Mouse (Mus musculus) gonadal fat pad, adult 2 months (tissue): ENCODE measurements around the gene Bckdha. TPM values are rescaled to one million over a fixed set of nuclear protein-coding genes. Genes with fewer than 3 reads are reported as not detected.

Experiments
- DNase-seq: peaks from one replicate; pipeline ENCODE4 v3.0.0-alpha.2; 2012; ENCODE audit warnings: low read depth
- polyA plus RNA-seq: library from polyadenylated mRNA; depleted of rRNA; stranded (reverse); fragments of >200 nt; gene quantifications from 2 replicates; pipeline ENCODE4 v1.2.3, GENCODE M21; 2012

The Bckdha gene
- polyA plus RNA-seq, 1 experiment = 232 TPM

DNA sequence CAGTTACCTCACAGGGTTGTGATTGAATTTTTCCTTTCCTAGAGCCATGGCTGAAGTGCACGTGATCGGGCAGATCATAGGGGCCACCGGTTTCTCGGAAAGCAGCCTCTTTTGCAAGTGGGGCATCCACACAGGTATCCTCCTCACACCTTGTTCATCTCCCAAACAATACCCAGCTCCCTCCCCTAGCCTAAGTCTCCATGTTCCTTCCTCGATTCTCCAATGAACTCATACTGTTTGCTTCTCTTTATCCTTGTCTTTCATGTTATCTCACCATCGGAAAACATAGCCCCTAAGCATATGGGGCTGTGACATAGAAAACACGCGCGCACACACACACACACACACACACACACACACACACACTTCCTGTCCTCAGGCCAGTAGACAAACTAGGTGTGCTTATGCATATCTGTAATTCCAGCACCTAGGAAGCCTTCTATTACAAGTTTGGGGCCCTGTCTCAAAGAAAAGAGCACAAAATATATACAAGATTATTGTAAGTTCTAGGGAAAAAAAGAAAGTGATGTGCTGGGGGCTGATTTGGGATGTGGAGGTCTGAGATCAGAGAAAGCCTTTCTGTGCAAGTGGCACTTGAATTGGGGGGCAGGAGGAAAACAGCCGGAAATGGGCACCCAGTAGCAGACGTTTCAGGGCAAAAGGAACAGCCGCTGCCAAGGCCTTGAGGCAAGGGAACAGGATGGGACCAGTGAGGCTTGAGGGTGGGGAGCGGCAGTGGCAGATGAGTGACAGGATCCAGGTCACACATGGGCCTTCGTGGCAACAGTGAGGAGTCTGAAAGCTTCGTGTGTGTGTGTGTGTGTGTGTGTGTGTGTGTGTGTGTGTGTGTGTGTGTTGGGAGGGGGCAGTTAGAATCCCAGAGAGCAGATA is 22.8 kb upstream of the Bckdha start:
- DNase-seq = no peak

DNA sequence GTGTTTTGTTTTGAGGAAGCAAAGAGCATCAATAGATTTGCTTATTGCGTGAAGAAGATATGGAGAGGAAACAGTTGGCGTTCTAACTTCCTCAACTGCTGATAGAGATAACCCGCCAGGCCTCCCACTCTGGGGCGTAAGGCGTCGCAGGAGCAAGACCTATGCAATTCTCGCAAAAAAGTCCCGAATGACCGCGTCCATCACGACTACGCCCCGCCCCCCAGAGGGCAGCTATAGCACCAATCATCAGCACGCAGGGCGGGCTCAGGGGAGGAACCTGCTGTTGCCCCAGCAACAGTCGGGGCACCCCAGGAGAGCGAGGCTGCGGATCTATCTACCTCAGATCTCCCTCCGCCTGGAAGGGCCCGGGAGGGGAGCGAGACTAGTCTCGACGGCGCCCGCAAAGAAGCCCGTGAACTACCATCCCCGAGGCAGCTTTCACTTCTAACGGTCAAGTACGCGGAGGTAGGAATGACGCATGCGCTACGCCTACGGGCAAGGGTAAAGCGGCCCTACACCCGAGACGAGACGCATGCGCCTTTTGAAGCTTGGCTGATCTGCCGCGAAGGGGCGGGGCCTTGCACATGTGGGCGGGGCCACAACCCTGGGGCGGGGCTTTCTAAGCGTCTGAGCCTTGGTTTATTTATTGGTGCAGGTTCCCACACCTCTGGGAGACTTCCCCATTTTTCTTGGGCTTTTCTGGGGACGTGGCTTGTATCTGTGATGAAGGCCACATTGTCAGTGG is 21.9 kb upstream of the Bckdha start, which contains the start of gene B9d2:
Gene B9d2, plus strand, starts transcription at position 267 of the 745 bp plus-strand sequence.
- DNase-seq = no peak

DNA sequence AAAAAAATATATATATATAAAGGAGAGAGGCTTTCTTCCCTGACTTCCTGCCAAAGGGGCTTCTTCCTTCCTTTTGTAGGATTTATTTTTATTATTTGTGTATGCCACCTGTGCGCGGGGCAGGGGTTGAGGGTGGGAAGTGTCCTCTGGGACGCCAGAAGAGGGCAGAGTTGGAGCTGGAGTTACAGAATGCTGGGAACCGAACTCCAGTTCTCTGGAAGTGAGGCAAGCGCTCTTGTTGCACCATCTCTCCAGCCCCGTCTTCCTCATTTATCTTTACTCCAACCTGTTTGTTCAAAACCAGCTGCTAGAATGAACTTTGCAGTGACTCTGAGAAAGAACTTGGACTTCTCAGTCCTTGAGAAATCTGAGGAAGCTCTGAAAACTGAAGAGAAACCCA is 21.2 kb upstream of the Bckdha start:
- DNase-seq = no peak

DNA sequence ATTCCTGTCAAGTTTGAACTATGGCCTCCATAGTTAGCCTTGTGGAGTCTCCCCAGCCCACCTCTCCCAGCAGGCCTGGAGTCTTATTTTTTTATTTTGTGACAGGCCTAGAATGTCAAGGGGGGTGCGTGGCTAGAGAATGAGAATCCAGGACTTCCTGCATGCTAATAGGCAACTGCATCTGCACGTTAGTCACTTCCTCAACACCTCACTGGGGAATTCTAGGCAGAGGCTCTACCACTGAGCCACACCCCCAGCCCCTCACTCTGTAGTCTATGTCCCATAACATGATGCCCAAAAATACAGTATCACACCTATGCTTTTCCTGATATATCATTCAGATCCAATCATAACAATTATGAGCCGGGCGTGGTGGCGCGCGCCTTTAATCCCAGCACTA is 18.2 kb upstream of the Bckdha start:
- DNase-seq = no peak

DNA sequence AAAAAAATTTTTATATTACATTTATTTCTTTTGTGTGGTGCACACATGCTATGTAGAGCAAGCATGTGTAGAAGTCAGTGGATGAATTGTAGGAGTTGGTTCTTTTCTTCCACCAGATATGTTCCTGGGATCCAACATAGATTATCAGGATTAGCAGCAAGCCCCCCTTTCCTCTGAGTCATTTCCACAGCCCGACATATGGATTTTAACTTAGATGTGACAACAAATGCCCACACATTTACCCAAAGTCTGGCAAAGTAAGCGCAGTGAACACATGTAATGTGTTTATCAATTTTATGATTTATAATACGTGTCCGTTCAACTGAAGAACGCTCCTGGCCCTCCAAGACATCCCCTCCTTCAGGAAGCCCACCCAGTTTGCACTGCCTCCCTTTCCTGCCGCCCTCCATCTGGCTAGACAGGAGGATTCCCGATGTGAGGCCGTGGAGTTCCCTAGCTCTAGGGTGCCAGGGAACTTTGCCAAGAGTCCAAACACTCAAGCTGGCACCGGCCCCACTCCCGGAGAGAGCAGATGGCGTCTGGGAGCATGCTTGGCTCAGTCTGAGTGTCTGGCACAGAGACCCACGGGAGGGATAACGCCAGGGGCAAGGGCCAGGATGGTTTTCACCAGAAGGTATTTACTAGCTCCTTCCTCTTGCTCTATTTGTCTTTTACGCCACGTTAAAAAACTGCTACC is 17.5 kb upstream of the Bckdha start:
- no peak for DNase-seq

DNA sequence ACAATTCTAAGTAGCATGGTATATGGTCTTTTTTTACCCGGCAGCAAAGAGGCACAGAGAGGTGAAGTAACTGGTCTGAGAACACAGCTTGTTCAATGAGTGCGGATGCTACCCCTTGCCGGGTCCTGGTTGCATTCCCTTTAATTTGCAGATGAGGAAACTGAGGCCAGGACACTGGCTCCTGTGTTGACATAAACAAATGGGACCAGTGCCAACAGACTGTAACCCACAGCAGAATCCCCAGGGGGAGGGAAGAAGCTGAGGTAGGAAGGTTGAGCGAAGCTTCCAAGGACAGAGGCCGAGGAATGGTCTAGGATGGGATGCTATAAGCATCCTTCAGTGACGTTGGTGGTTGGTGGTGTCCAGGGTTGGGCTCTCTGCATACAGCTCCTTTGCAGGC is 16.6 kb upstream of the Bckdha start:
- DNase-seq = no peak

DNA sequence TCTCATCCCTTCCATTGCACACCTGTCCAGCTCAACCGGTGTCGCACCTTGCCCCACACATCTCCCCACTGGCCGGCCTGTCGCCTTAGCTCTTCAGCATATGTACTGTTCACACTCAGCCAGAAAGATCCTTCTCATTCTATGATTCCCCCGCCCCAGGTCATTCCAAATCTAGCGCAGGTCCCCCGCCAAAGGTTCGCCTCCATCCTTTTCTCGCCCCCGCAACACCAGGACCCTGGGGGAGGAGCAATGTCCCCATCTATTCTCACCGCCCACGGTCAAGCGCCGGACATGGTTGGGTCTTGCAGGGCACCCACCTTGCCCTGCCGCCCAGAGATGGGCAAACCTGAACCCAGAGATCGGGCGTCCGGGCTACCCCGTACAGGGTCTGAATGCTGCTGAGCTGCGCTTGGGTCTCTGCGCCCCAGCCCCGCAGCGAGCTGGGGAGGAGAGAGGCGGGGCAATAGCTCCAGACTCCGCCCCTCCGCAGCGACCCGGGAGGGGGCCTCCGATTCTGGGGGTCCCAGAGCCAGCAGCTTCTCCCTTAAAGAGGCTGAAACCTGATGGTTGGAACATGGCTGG is 16.0 kb upstream of the Bckdha start, which contains the start of gene Tmem91:
Gene Tmem91, minus strand, starts transcription at position 448 of the 582 bp plus-strand sequence.
- no peak for DNase-seq

DNA sequence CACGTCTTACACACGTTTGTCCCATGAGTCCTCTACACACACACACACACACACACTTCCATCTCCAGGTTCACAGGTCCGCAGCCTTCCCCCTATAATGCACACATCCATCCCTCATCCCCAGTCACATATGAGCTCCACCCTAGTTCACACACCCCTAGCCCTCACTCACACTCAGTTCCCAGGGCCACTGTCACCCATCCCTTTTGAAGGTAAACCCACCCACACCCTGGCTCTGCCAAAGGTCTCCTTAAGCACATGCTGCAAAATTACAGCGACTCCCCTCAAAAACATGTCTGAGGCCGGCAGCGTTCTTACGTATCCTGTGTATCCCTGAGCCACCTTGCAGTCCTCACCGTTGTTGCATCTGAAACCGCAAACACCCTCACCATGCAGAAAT is 15.5 kb upstream of the Bckdha start:
- DNase-seq = no peak

DNA sequence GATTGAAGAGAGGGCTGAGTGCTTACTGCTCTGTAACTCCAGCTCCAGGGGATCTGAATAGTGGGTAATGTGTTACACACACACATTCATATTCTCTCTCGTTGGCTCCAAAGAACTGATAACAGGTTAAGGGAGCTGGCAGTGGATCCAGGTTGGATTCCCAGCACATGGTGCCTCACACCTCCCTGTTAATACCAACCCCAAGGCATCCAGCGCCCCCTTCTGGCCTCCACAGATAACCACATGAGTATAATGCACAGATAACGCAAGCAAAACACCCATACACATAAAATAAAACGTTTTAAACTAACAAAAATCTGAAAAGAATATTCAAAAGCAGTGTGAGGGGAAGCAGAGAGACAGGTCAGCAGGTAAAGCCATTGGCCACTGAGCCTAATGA is 13.7 kb upstream of the Bckdha start:
- DNase-seq = no peak

DNA sequence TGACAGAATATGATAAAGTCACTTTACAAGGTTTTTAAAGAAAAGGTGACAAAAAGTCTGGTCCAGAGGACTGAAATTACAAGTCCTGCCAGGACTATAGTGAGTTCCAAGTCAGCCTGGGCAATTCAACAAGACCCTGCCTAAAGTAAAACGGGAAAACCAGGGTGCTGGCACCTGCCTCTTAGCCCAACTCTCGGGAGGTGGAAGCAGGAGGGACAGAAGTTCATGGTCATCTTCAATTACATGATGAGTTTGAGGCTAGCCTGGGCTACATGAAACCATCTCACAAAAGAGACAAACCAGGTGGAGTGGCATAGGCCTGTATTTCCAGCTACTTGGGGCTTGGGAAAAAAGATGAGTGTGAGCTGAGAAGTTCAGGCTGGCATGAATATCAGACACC is 12.9 kb upstream of the Bckdha start:
- no peak for DNase-seq

DNA sequence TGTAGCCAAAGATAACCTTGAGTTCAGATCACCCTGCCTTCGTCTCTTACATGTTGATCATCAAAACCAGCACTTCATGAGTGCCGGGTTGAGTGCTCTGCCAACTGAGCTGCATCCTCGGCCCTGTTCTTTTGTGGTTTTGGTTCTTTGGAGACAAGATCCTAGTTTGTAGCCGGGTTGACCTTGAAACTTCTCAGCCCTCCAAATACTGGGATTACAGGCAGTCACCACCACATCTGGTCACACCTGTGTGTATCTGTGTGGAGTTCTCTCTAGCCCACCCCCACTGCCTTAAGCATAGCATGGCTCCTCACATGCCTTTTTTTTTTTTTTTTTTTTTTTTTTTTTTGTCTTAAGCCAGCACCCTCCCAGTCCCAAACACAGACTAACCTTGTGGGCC is 11.3 kb upstream of the Bckdha start:
- DNase-seq = no peak

DNA sequence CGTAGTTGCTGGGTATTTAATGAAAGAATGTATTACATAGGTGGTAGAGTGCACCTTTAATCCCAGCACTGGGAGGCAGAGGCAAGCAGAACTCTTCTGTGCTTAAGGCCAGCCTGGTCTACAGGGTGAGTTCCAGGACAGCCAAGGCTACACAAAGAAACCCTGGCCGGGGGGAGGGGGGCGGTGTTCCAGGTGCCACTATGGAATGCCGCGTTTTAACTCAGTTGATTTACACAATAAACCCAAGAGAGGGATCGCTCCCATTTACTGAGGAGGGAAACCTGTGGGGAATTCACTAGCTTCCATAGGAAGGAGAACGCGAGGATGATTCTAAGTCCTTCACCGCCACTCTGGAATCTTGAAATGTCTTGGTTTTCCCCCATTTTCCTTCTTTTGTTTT is 10.8 kb upstream of the Bckdha start:
- DNase-seq = no peak

DNA sequence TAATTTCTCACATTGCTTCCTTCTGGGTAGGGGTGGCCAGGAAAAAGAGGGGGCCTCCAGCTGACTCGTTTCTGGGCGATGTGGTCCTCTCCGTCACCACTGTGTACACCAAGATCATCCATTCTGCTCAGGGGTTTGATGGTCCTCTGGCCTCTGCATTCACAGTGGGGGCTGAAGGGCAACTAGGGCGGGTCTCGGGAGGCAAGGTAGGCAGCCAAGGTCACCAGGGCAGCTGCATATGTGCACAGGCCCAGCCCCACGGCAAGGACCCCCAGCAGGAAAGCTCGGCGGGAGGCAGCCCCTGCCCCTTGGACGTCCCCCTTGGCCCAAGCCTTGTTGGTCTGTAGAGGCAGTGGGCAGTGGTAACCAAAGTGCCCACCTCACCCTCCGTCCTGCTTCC is 10.4 kb upstream of the Bckdha start:
- no peak for DNase-seq

DNA sequence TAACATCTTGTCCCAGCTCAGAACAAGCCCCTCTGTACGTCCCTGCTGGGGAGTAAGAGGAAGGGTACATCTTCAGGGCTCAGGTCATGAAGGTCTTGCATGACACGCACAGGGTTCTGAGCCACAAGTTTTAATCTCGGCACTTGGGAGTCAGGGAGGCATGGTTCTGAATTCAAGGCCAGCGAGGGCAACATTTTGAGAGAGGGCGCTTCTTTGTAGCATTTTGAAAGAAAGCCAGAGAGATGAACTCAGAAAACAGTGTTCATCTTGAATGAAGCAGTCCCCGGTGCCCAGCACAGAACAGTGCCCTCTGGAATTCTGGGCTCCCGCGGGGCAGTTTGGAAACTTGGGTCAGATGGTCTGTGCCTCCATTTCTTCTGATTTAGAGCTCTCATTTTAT is 7.6 kb upstream of the Bckdha start:
- no peak for DNase-seq

DNA sequence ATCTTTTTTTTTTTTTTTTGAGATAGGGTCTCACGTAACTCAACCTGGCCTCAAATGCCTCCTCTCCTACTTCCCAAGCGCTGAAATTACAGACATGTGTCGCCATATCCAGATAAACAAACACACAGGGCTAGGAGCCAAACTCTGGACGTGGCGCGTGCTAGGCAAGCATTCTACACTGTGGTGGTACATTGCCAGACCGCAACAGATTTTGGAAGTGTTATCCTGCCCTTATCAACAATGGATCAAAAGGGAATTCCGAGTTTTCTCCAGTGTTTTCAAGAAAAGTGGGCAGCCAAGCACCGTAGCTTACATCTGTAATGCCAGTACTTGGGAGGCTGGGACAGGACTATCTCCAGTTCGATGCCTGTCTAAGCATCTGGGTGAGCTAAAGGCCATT is 996 bp downstream of the Bckdha start:
- DNase-seq = no peak

DNA sequence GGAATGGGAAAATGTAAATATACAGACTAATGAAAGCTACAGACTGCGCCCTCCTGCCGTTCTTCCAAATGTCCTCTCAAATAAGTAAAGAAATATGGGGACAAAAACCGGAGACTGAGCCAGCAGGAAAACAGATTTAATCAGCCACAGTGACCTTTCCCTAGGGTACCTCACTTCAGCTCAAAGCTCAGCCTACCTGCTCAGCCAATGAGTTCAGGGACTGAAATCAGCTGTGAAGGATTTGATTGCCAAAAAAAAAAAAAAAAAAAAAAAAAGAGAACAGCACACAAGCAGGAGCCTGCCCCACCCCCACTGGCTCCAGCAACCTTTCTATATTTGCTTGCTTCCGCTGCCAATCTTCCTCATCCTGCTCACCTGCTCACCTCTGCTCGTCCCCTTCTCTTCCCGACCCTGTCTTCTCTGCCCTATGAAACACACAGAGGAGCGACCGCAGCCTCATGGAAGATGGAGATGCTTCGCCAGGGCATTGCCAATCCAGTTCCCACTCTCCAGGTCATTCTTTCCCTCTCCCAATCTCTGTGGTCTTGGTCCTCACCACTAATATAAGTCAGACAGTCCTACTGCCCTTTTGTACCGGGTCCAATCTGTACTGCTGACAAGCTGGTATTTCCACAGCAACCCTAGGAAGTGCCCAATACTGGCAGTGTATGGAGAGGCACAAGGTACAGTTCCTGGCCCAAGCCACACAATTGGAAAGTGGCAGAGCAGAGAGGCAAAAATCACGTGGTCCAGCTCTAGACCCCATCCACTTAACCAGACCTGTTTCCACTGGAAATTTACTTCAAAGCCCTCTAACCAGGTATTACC is 3.0 kb downstream of the Bckdha start:
- DNase-seq = no peak

DNA sequence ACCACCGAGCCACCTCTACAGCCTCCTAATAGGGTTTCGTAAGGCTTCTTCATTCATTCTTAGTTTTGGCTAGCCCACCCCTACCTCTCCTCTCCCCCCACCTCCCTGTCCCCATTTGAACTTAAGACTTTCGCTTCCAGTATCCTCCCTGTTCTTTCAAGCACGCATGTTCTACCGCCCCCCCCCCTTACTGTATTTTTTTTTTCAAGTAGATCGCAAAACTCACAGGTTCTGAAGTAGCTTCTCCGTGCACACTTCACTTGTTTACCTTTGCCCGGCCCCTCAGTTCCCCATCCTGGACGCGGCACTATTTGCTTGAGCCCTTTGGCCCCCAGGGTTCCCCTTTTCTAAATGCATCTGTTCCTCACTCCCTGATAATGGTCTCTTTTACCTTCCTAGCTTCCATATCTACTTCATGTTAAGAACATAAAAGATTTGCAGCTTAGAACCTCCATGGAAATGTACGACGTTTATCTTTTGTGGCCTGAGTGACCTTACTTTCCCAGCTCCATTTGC is 6.5 kb downstream of the Bckdha start:
- DNase-seq = no peak

DNA sequence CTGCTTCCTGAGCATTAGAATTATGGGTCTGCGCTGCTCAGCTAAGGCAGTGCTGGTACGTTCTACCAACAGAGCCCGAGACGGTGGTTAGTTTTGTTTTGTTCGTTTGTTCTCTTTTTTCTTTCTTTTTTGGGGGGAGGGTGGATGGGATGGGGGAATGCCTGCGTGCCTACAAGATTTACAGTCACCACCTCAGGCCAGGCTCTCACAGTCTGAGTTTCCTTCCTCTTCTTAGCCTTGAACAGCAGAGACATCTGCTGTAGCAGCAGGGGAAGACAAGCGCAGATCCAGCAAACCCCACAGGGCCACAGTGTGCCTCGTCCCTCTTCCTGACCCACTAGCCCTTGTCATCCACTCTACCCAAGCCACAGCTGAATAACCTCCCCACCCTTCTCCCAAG is 7.5 kb downstream of the Bckdha start:
- DNase-seq = no peak

DNA sequence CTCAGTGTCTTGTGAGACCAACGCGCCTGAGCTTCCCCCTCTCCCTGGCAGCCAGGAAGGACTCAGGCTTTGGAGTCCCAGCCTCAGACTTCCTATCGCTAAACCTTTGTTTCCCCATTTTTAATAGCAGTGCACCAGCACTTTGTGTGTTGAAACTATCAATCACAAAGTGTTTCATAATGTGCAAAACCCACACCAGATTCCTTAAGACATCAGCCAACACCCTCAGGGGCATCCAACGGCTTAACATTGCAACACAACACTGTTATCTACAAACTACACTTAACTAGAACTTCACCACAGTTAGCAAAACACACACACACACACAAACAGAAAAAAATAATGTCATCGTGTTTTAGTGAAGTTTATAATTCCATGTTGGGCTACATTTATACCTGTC is 8.9 kb downstream of the Bckdha start:
- peak; percentile 91 for DNase-seq

DNA sequence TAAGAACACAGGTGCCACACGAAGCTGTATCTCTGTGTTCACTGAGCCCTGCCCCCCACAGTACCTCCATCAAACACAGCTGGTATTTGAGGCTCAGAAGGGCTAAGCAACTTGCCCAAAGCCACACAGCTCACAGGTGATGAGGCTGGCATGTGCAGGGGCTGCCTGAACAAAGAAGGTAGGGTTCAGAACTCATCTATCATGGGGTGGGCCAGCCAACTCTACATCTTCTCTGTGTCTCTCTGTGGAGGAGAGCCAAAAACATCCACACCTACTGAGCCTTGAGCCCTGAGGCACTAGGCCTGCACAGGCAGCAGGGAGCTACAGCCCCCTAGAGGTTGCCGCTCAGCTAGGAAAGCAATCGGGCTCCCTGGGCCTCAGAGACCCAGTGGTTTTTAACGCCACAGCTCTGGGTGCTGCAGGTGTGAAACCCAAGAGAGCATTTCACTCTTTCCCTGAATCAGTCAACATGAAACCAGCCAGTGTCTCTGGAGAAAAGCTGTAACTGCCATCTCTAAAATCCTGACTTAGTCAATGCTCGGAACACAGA is 11.1 kb downstream of the Bckdha start:
- no peak for DNase-seq

DNA sequence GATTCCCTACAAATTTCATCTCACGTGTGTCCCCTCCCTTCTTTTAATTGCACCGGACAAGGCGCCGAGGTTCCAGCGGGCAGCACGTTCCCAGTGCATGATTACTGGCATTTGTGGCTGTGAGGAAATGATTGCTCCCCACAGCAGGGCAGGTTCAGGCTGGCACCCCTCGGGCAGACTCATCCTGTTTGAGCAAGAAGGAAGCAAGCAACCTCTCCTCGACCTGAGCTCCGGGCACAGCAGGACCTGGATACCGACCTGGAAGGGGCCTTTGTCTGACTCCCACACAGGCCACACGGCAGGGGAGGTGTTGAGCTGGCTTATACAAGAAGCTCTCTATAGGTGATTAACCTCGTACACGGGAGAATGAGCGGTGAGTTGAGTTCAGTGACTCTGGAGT is 13.7 kb downstream of the Bckdha start:
- peak; percentile 95 for DNase-seq
